Mouse (Mus musculus): ENCODE data around the gene Fam155a. TPM values are rescaled to one million over a fixed set of nuclear protein-coding genes. Genes with fewer than 3 reads are reported as not detected.
A peak's percentile ranks its signal among the peaks of the same experiment; 100 is the strongest.
"Not testable (repeated sequence)": the region's sequence is repeated elsewhere in the genome, so short reads cannot be mapped to it uniquely, and the experiment has no call there.

Gene Fam155a
- 0.11 and 0.37 TPM in 2 replicates for polyA plus RNA-seq (2012; rRNA removed)

DNA sequence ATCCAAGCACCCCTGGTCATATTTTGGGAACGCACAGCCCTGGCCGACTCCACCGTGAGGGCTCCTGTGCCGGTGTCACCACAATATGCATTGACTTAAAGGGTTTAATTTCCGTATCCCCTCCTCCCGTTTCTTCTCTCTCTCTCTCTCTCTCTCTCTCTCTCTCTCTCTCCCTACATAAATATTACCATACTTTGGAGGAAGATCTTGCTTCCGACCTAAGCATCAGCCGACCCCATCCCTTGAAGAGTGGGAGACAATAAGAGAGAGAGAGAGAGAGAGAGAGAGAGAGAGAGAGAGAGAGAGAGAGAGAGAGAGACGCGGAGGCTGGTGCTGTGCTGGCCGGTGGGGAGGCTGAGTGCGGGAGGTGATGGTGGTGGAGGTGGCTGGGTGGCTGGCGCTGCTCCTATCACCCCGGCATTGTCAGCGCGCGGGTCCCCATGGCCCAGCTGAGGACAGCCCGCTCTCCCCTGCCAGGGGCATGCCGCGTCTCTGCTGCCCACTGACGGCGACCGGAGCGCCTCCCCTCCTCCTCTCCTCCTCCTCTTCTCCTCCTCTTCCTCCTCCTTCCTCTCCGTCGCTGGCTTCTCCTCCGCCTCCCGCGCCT is at the start of gene Fam155a:
Gene Fam155a, minus strand, starts transcription at position 163 of the 607 bp plus-strand sequence.
- Histone ChIP-seq H3K27ac (ENCODE audit: insufficient read depth, low read depth, low read length) (no peak within 1 kb of the TSS), H3K36me3 (ENCODE audit: control insufficient read depth, insufficient read depth, low read length) (no peaks in the 10 kb centered on the region), H3K27me3 (ENCODE audit: control insufficient read depth, insufficient read depth, low read length) (peaks cover 18% of the 10 kb centered on the region), H3K4me3 (ENCODE audit: low read depth, low read length) (peak within 1 kb of the TSS; percentile 21; the same call in 1 of the 2 replicates), H3K4me1 (ENCODE audit: control insufficient read depth, insufficient read depth, insufficient read length, low read length) (no peaks in the 10 kb centered on the region)
- TF ChIP-seq POLR2A (IDR thresholded peaks at IDR 0.05; ENCODE audit: low read depth, low read length) (no peak), CTCF (IDR thresholded peaks at IDR 0.05; ENCODE audit: extremely low read depth, insufficient read length, insufficient replicate concordance, low read depth, low read length) (no peak)
- 3% methylated on average over 29 of the region's 29 CpGs for WGBS

DNA sequence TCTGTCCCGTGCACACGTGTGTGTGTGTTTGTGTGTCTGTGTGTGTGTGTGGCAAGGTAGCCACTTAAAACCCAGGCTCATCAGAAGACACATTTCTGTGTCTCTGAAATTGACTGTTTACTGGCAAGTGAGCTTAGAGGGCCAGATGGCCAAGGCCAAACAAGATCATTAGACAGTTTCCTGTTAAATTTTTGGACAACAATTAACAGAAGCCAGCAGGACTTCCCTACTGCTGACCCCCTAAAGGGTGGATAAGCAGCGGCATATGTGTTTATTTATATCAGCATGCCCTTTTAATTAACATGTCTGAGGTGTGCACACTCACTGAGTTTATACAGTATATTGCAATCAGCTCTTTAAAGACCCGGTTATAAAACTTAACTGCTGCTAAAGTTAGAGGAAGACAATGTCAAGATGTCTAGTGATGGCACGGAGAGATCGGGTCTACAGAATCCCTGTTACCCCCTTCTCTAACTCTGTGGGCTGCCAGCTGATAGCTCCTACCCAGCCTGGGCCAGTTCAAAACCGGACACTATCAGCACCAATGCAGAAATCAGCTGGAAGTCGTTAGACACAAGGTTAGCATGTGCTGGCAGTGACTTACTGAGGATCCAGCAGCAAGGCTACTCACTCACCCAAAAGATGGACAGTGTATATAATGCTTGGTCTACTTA is 42.4 kb upstream of the Fam155a start:
- 68% methylated on average over 8 of the region's 8 CpGs for WGBS
- H3K36me3 ChIP-seq (ENCODE audit: control insufficient read depth, insufficient read depth, low read length): no peaks in the 10 kb centered on the region
- H3K27me3 ChIP-seq (ENCODE audit: control insufficient read depth, insufficient read depth, low read length): no peaks in the 10 kb centered on the region
- no peak overlapping the region for H3K27ac ChIP-seq (ENCODE audit: insufficient read depth, low read depth, low read length)
- no peaks in the 10 kb centered on the region for H3K4me1 ChIP-seq (ENCODE audit: control insufficient read depth, insufficient read depth, insufficient read length, low read length)
- TF ChIP-seq POLR2A (IDR thresholded peaks at IDR 0.05; ENCODE audit: low read depth, low read length): no peak
- TF ChIP-seq CTCF (IDR thresholded peaks at IDR 0.05; ENCODE audit: extremely low read depth, insufficient read length, insufficient replicate concordance, low read depth, low read length): no peak
- no peak overlapping the region for H3K4me3 ChIP-seq (ENCODE audit: low read depth, low read length)

DNA sequence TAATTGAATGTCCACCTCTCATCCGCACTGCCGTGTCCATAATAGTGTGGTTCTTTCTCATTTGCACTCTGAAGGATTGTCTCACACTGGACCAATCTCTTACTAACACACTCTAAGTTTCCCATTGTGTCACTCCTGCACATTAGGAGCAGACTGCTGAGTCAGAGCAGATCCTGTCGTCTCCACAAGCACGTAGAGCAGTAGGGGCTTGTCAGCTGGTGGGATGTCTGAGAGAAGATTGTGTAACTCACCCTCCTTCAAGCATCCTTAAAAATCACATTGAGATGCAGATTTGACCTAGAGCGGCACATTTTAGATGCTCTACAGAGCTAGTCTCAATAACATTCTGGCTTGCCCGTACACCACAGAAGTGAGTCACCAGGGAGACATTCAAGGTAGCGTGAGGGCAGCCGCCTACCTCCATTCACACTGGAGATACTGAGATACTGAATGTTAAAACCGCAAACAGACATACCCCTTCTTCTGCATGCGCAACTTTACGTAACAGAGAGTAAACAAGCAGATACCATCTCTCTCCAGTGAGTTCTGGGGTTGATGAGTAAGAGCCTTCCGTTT is 40.1 kb upstream of the Fam155a start:
- Histone ChIP-seq H3K27ac (ENCODE audit: insufficient read depth, low read depth, low read length) (no peak overlapping the region), H3K4me3 (ENCODE audit: low read depth, low read length) (no peak overlapping the region), H3K4me1 (ENCODE audit: control insufficient read depth, insufficient read depth, insufficient read length, low read length) (no peaks in the 10 kb centered on the region), H3K27me3 (ENCODE audit: control insufficient read depth, insufficient read depth, low read length) (no peaks in the 10 kb centered on the region), H3K36me3 (ENCODE audit: control insufficient read depth, insufficient read depth, low read length) (no peaks in the 10 kb centered on the region)
- 67% methylated on average over 12 of the region's 12 CpGs for WGBS
- no peak for TF ChIP-seq CTCF (IDR thresholded peaks at IDR 0.05; ENCODE audit: extremely low read depth, insufficient read length, insufficient replicate concordance, low read depth, low read length)
- TF ChIP-seq POLR2A (IDR thresholded peaks at IDR 0.05; ENCODE audit: low read depth, low read length): no peak

DNA sequence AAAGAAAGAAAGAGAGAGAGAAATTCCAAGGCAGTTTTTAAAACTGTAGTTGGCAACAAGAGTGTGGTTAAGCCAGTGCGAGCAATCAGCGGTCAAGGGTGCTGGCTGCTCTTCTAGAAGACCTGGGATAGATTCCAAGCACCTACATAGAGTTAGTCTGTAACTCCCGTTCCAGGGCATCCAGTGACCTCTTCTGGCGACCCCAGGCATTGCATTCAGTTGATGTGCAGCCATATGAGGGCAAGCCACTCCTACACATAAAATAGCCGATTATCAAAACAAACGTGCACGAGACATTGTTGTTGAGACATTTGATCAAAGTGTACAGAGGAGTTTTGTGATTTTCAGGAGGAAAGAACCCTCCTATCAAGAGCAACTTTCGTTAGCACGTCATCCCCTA is 37.6 kb upstream of the Fam155a start:
- no peaks in the 10 kb centered on the region for H3K4me1 ChIP-seq (ENCODE audit: control insufficient read depth, insufficient read depth, insufficient read length, low read length)
- no peaks in the 10 kb centered on the region for H3K36me3 ChIP-seq (ENCODE audit: control insufficient read depth, insufficient read depth, low read length)
- H3K27ac ChIP-seq (ENCODE audit: insufficient read depth, low read depth, low read length): no peak overlapping the region
- no peaks in the 10 kb centered on the region for H3K27me3 ChIP-seq (ENCODE audit: control insufficient read depth, insufficient read depth, low read length)
- 84% methylated on average over 9 of the region's 9 CpGs for WGBS
- H3K4me3 ChIP-seq (ENCODE audit: low read depth, low read length): no peak overlapping the region
- TF ChIP-seq CTCF (IDR thresholded peaks at IDR 0.05; ENCODE audit: extremely low read depth, insufficient read length, insufficient replicate concordance, low read depth, low read length): no peak
- TF ChIP-seq POLR2A (IDR thresholded peaks at IDR 0.05; ENCODE audit: low read depth, low read length): no peak

DNA sequence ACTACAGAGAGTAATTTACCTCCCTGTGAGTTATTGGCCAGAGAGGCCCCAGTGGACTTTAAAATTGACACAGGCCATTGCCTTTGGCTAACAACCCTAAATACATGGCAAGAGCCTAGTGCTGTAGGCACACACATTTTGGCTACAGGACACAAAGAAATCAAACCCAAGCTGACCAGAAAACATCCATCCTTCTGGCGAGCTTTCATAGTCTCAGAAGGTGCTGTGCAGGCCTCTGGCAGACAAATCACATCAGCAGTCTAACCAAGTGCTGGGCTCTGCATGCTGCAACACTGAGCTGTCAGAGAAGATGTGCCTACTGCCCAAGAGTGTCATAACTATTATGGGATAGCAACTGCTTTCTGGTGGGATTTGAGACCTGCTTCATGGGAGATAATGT is 34.7 kb upstream of the Fam155a start:
- H3K4me3 ChIP-seq (ENCODE audit: low read depth, low read length): no peak overlapping the region
- no peaks in the 10 kb centered on the region for H3K27me3 ChIP-seq (ENCODE audit: control insufficient read depth, insufficient read depth, low read length)
- H3K27ac ChIP-seq (ENCODE audit: insufficient read depth, low read depth, low read length): no peak overlapping the region
- no peaks in the 10 kb centered on the region for H3K36me3 ChIP-seq (ENCODE audit: control insufficient read depth, insufficient read depth, low read length)
- no peak for TF ChIP-seq POLR2A (IDR thresholded peaks at IDR 0.05; ENCODE audit: low read depth, low read length)
- no peak for TF ChIP-seq CTCF (IDR thresholded peaks at IDR 0.05; ENCODE audit: extremely low read depth, insufficient read length, insufficient replicate concordance, low read depth, low read length)
- H3K4me1 ChIP-seq (ENCODE audit: control insufficient read depth, insufficient read depth, insufficient read length, low read length): no peaks in the 10 kb centered on the region
- 71% methylated on average over 1 of the region's 1 CpGs for WGBS

DNA sequence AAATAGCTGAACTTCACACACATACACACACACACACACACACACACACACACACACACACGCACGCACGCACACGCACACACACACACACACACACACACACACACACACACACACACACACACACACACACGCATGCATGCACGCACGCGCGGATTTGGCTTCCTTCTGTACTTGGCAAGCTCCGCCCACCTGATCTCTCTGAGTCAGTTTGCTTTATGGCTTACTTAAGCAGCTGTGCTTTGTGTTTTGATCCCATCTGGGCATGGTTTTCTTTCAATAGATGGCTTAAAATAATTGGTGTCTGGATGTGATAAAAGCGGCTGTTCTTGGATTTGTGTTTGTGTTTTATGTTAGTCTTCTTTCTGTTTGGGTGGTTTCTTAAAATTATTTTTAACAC is 29.4 kb upstream of the Fam155a start:
- not testable (repeated sequence) for H3K4me1 ChIP-seq (ENCODE audit: control insufficient read depth, insufficient read depth, insufficient read length, low read length); H3K4me3 ChIP-seq (ENCODE audit: low read depth, low read length); H3K27ac ChIP-seq (ENCODE audit: insufficient read depth, low read depth, low read length); H3K27me3 ChIP-seq (ENCODE audit: control insufficient read depth, insufficient read depth, low read length); H3K36me3 ChIP-seq (ENCODE audit: control insufficient read depth, insufficient read depth, low read length)
- WGBS: 83% methylated on average over 7 of the region's 11 CpGs

DNA sequence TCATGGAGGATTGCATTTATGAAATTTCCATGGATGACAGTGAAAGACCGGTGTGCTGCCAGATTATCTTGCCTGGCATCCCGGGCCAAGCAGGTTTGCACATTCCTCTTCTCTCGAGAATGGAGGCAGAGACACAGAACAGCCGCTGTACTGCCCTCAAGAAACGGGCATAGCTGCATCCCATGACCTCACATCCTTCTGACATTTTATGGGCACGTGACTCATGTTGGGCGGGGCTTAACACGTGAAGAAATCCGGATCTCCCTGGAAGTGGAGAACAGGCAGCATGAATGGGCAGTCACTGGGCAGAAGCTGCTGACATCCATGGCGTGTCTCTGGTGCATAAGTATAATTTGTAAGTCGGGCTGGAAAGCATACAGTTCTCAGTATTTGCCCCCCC is 29.0 kb upstream of the Fam155a start:
- Histone ChIP-seq H3K4me1 (ENCODE audit: control insufficient read depth, insufficient read depth, insufficient read length, low read length) (no peaks in the 10 kb centered on the region), H3K4me3 (ENCODE audit: low read depth, low read length) (no peak overlapping the region), H3K27me3 (ENCODE audit: control insufficient read depth, insufficient read depth, low read length) (no peaks in the 10 kb centered on the region), H3K27ac (ENCODE audit: insufficient read depth, low read depth, low read length) (no peak overlapping the region), H3K36me3 (ENCODE audit: control insufficient read depth, insufficient read depth, low read length) (no peaks in the 10 kb centered on the region)
- 77% methylated on average over 11 of the region's 11 CpGs for WGBS
- TF ChIP-seq POLR2A (IDR thresholded peaks at IDR 0.05; ENCODE audit: low read depth, low read length) (no peak), CTCF (IDR thresholded peaks at IDR 0.05; ENCODE audit: extremely low read depth, insufficient read length, insufficient replicate concordance, low read depth, low read length) (no peak)
